Mouse (Mus musculus) erythroblast, embryonic 14.5 days (primary cell): Measurements from ENCODE around the gene Pld2. TPM values are rescaled to one million over a fixed set of nuclear protein-coding genes. Genes with fewer than 3 reads are reported as not detected.

Experiments
- H3K27me3 ChIP-seq: 2 replicates; pipeline ENCODE4 v1.6.1; 2012; ENCODE audit warnings: inconsistent platforms; ENCODE audit not compliant: control insufficient read depth
- H3K36me3 ChIP-seq: 2 replicates; pipeline ENCODE4 v1.6.1; 2012; ENCODE audit warnings: mild to moderate bottlenecking, inconsistent platforms; ENCODE audit not compliant: control insufficient read depth
- H3K4me1 ChIP-seq: 2 replicates; pipeline ENCODE4 v1.6.1; 2012; ENCODE audit warnings: inconsistent platforms; ENCODE audit not compliant: control insufficient read depth
- H3K4me3 ChIP-seq: replicated peaks from 2 replicates; pipeline ENCODE3; 2012; ENCODE audit warnings: moderate library complexity, mild to moderate bottlenecking, inconsistent platforms
- H3K9me3 ChIP-seq: 2 replicates; pipeline ENCODE4 v1.6.1; 2012; ENCODE audit warnings: low read length, inconsistent platforms, mixed read lengths; ENCODE audit not compliant: control insufficient read depth
- GATA1 ChIP-seq: IDR thresholded peaks from 2 replicates; pipeline ENCODE4 v1.6.1; 2012; ENCODE audit warnings: low read length, inconsistent platforms, mixed read lengths
- TAL1 ChIP-seq: IDR thresholded peaks from 3 replicates; pipeline ENCODE4 v1.6.1; 2012; ENCODE audit warnings: low read length, inconsistent platforms, mixed read lengths
- polyA plus RNA-seq: library from polyadenylated mRNA; stranded (reverse); fragments of >175 nt; gene quantifications from 2 replicates; pipeline ENCODE4 v1.2.3, GENCODE M21; 2012

Pld2 gene
- polyA plus RNA-seq: 0.01 TPM in 1 of 2 replicates, not detected in the other

GRCm38 (mm10) chr11:70539877-70540587 is at the start of gene Pld2:
TSS of gene Pld2 (plus strand) at chr11:70540064.
- Histone ChIP-seq H3K4me1 (peaks cover 12% of the 10 kb centered on the region), H3K4me3 (peak within 1 kb of the TSS; percentile 54), H3K36me3 (no peaks in the 10 kb centered on the region), H3K9me3 (no peaks in the 10 kb centered on the region), H3K27me3 (peaks cover 48% of the 10 kb centered on the region)
- no peak for TF ChIP-seq TAL1
- no peak for TF ChIP-seq GATA1

GRCm38 (mm10) chr11:70499566-70500475 is 40.0 kb upstream of the Pld2 start:
- TF ChIP-seq GATA1 (no peak), TAL1 (no peak)
- no peaks in the 10 kb centered on the region for H3K9me3 ChIP-seq
- H3K36me3 ChIP-seq: no peaks in the 10 kb centered on the region
- H3K4me1 ChIP-seq: peaks cover 1% of the 10 kb centered on the region
- no peak overlapping the region for H3K4me3 ChIP-seq
- no peaks in the 10 kb centered on the region for H3K27me3 ChIP-seq

- Histone ChIP-seq H3K4me3 (no peak overlapping the region), H3K4me1 (peaks cover 8% of the 10 kb centered on the region), H3K36me3 (no peaks in the 10 kb centered on the region), H3K9me3 (no peaks in the 10 kb centered on the region), H3K27me3 (no peaks in the 10 kb centered on the region)
- TF ChIP-seq GATA1 (no peak), TAL1 (no peak)
Measured at GRCm38 (mm10) chr11:70500476-70500812, 39.4 kb upstream of the Pld2 start.

GRCm38 (mm10) chr11:70502018-70502417 is 37.8 kb upstream of the Pld2 start:
- Histone ChIP-seq H3K4me3 (no peak overlapping the region), H3K9me3 (no peaks in the 10 kb centered on the region), H3K27me3 (no peaks in the 10 kb centered on the region), H3K36me3 (no peaks in the 10 kb centered on the region), H3K4me1 (peaks cover 12% of the 10 kb centered on the region)
- TF ChIP-seq TAL1 (no peak), GATA1 (no peak)

- Histone ChIP-seq H3K27me3 (peaks cover 14% of the 10 kb centered on the region), H3K4me3 (no peak within 1 kb of the TSS), H3K9me3 (no peaks in the 10 kb centered on the region), H3K36me3 (no peaks in the 10 kb centered on the region), H3K4me1 (peaks cover 12% of the 10 kb centered on the region)
- TF ChIP-seq GATA1: no peak
- no peak for TF ChIP-seq TAL1
Measured at GRCm38 (mm10) chr11:70504970-70505369, 34.9 kb upstream of the Pld2 start, which contains the start of gene Tm4sf5. TSS of gene Tm4sf5 (plus strand) at chr11:70505244.

GRCm38 (mm10) chr11:70506385-70506784 is 33.5 kb upstream of the Pld2 start:
- Histone ChIP-seq H3K27me3 (peaks cover 25% of the 10 kb centered on the region), H3K4me3 (no peak overlapping the region)
- no peak for TF ChIP-seq GATA1
- no peak for TF ChIP-seq TAL1

GRCm38 (mm10) chr11:70506962-70507515 is 32.8 kb upstream of the Pld2 start:
- H3K9me3 ChIP-seq: no peaks in the 10 kb centered on the region
- peaks cover 12% of the 10 kb centered on the region for H3K4me1 ChIP-seq
- TF ChIP-seq TAL1 (no peak), GATA1 (no peak)
- H3K36me3 ChIP-seq: no peaks in the 10 kb centered on the region
- H3K4me3 ChIP-seq: no peak overlapping the region
- peaks cover 25% of the 10 kb centered on the region for H3K27me3 ChIP-seq

More at GRCm38 (mm10) chr11:70506385-70506784, 33.5 kb upstream of the Pld2 start:
- Histone ChIP-seq H3K4me1 (peaks cover 12% of the 10 kb centered on the region), H3K36me3 (no peaks in the 10 kb centered on the region), H3K9me3 (no peaks in the 10 kb centered on the region)

GRCm38 (mm10) chr11:70509753-70510564 is 29.9 kb upstream of the Pld2 start:
- no peak for TF ChIP-seq GATA1
- TF ChIP-seq TAL1: no peak
- Histone ChIP-seq H3K4me1 (peaks cover 10% of the 10 kb centered on the region), H3K36me3 (no peaks in the 10 kb centered on the region), H3K9me3 (no peaks in the 10 kb centered on the region), H3K27me3 (peaks cover 27% of the 10 kb centered on the region), H3K4me3 (no peak overlapping the region)
